Mouse (Mus musculus): ENCODE results near the gene Psmc1.

DNA sequence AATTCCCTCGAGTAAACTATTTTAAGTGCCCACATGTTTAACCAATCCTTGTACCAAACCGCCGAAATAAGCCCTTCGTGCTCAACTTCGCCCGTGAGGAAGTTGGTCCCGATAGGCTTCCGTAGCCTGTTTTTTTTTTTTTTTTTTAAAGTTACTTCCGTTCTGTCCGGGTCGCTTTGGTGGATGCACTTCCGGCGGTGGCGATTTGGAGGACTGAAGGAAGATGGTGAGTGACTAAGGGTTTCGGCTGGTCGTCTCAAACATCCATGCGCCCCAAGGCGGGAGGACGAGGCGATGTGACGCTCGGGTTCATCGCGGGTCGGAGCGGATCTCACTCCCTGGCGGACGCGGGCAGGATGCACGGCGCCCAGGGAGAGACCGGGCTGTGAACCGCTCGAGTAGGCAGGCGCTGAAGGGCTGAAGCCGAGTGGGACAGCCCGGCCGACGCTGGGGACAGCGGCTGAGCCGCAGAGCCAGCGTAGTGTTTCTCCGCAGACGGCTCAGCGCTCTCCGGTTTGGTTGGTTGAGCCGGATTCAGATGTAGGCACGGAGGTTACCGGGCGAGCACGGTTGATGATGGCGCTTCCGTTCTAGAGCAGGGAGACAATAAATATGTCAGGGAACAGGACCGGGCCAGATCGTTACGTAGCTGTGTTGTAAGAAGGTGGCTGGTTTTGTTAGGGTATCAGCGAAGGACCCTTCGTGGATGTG is at the start of gene Psmc1:
- TF ChIP-seq CTCF (IDR thresholded peaks at IDR 0.05; ENCODE audit: low read depth, low read length) (no peak), EP300 (IDR thresholded peaks at IDR 0.05; ENCODE audit: insufficient read depth, low read depth, low read length) (no peak)
